Mouse (Mus musculus) liver, embryonic 14.5 days (tissue): ENCODE measurements around the gene Exosc3. TPM values are rescaled to one million over a fixed set of nuclear protein-coding genes. Genes with fewer than 3 reads are reported as not detected.

Experiments
- ATAC-seq: fragments of 200-750 bp; cut with Nextera tagmentation; 2 replicates; pipeline ENCODE4 v1.8.0; 2017; ENCODE audit warnings: moderate number of reproducible peaks, mild to moderate bottlenecking, moderate library complexity; ENCODE audit not compliant: insufficient read depth
- DNase-seq, 3 experiments: peaks; one replicate each; pipeline ENCODE4 v3.0.0-alpha.2; 2012 to 2013; ENCODE audit warnings: low read depth in 3 of 3, low spot score in 3 of 3
- H3K27ac ChIP-seq: fragments of 300-500 bp; sonication (generic); 2 replicates; pipeline ENCODE4 v1.5.1; 2014; ENCODE audit warnings: moderate library complexity, mild to moderate bottlenecking, control low read depth, inconsistent platforms
- H3K27me3 ChIP-seq: fragments of 300-500 bp; sonication (generic); 2 replicates; pipeline ENCODE4 v1.6.1; 2014; ENCODE audit warnings: mild to moderate bottlenecking, low read length, moderate library complexity; ENCODE audit not compliant: control insufficient read depth, insufficient read depth
- H3K36me3 ChIP-seq: fragments of 300-500 bp; sonication (generic); replicated peaks from 2 replicates; pipeline ENCODE4 v1.6.1; 2014; ENCODE audit warnings: low read depth; ENCODE audit not compliant: control insufficient read depth, insufficient read depth
- H3K4me1 ChIP-seq, 2 experiments: fragments of 200-500 bp in 1 of 2; fragments of 300-500 bp in 1 of 2; sonication (generic) in 1 of 2; replicated peaks; 2 replicates each; pipeline ENCODE4 v1.6.1; 2012 to 2014; ENCODE audit warnings: antibody characterized with exemption in 1 of 2, inconsistent platforms in 1 of 2, low read length in 1 of 2; ENCODE audit not compliant: control insufficient read depth in 2 of 2, insufficient read depth in 2 of 2
- H3K4me2 ChIP-seq: fragments of 300-500 bp; sonication (generic); 2 replicates; pipeline ENCODE4 v1.6.1; 2014; ENCODE audit warnings: low read depth, mild to moderate bottlenecking, control low read depth, moderate library complexity
- H3K4me3 ChIP-seq, 2 experiments: fragments of 200-500 bp in 1 of 2; fragments of 300-500 bp in 1 of 2; sonication (generic) in 1 of 2; 2 replicates each; pipeline ENCODE4 v1.5.1; 2012 to 2014; ENCODE audit warnings: low read depth in 2 of 2, low read length in 2 of 2, mild to moderate bottlenecking in 2 of 2, control low read depth in 1 of 2, inconsistent platforms in 1 of 2, moderate library complexity in 1 of 2; ENCODE audit not compliant: insufficient read depth in 1 of 2
- H3K9ac ChIP-seq: fragments of 300-500 bp; sonication (generic); replicated peaks from 2 replicates; pipeline ENCODE4 v1.6.1; 2014; ENCODE audit warnings: mild to moderate bottlenecking, control low read depth, moderate library complexity
- H3K9me3 ChIP-seq: fragments of 300-500 bp; sonication (generic); 2 replicates; pipeline ENCODE4 v1.6.1; 2016; ENCODE audit warnings: low read length, mixed read lengths; ENCODE audit not compliant: control insufficient read depth
- CTCF ChIP-seq: IDR thresholded peaks from 2 replicates; pipeline ENCODE4 v1.5.1; 2016; ENCODE audit warnings: antibody characterized with exemption, low read depth, control low read depth
- EP300 ChIP-seq: IDR thresholded peaks from 2 replicates; pipeline ENCODE4 v1.6.1; 2016; ENCODE audit warnings: antibody characterized with exemption, low read depth
- WGBS: fragments of 180-500 bp; shearing (Covaris S2); extraction: QIAGEN DNeasy Blood & Tissue Kit; methylation state at CpG from one replicate; pipeline ENCODE4 v1.1.7; 2014; ENCODE audit not compliant: insufficient replicate concordance; 5-methylcytosine and 5-hydroxymethylcytosine counted together
- polyA plus RNA-seq, 2 experiments: library from polyadenylated mRNA; depleted of rRNA in 1 of 2; stranded (reverse) in 1 of 2; unstranded in 1 of 2; fragments of >200 nt; fragmentation: Nextera tagmentation in 1 of 2; extraction: Ambion mirVana in 1 of 2; gene quantifications; 2 replicates each; pipeline versions ENCODE4 v1.2.1 to v1.2.3; 2012 to 2014

The Exosc3 gene
- polyA plus RNA-seq, 2 experiments, result 31.6 to 57.2 TPM

GRCm38 (mm10) chr4:45286318-45286717 is 56.2 kb downstream of the Exosc3 start:
- H3K4me3 ChIP-seq, result no peak overlapping the region
- H3K27me3 ChIP-seq, result no peaks in the 10 kb centered on the region; the same call in 1 of the 2 replicates
- no peaks in the 10 kb centered on the region for H3K36me3 ChIP-seq
- no peaks in the 10 kb centered on the region for H3K4me1 ChIP-seq
- H3K9me3 ChIP-seq, result no peaks in the 10 kb centered on the region
- ATAC-seq (no peak), DNase-seq (no peak)
- no peak overlapping the region for H3K4me2 ChIP-seq
- H3K9ac ChIP-seq, result no peak overlapping the region
- H3K27ac ChIP-seq, result no peak overlapping the region
- 34% methylated on average over 3 of the region's 3 CpGs for WGBS
- TF ChIP-seq CTCF (peak; percentile 74), EP300 (no peak)

DNA sequence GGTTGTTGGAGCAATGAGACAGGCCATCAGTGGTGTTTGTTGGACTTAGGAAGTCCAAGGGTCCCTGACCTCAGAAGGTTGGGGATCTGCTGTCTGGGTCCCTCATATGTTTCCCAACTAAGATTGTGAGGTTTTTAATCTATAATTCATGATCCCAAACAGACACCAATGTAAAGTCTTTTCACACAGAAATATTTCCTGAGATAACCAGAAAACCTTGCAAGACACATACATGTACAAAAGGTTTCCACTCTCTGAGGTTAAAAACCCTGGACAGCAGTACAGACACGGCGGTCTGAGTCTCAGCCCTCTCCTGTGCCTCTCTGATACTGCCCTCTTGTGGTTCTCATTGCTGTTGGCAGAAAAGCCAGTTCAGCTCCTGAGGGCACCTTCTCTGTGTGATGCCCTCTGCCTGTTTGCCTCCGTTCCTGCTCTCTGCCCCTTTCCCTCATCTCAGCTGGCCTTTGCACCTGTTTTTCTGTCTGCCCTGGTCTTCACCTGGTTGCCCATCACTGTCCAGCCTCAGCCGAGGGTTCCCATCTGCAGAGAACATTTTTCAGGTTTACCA is 62.5 kb downstream of the Exosc3 start:
- peak; percentile 19 to 30 (median 22) for DNase-seq
- Histone ChIP-seq H3K36me3 (no peaks in the 10 kb centered on the region), H3K9me3 (no peaks in the 10 kb centered on the region), H3K4me3 (no peak overlapping the region), H3K27me3 (no peaks in the 10 kb centered on the region), H3K27ac (no peak overlapping the region), H3K4me2 (no peak overlapping the region), H3K9ac (no peak overlapping the region), H3K4me1 (no peaks in the 10 kb centered on the region)
- WGBS, result 12% methylated on average over 4 of the region's 4 CpGs
- ATAC-seq, result no peak
- no peak for TF ChIP-seq EP300
- peak; percentile 91 for TF ChIP-seq CTCF

- no peaks in the 10 kb centered on the region for H3K4me1 ChIP-seq
- H3K9me3 ChIP-seq, result no peaks in the 10 kb centered on the region
- TF ChIP-seq CTCF (peak; percentile 40), EP300 (no peak)
- no peaks in the 10 kb centered on the region for H3K36me3 ChIP-seq
- no peak overlapping the region for H3K4me2 ChIP-seq
- no peaks in the 10 kb centered on the region for H3K27me3 ChIP-seq
- ATAC-seq, result no peak
- no peak overlapping the region for H3K4me3 ChIP-seq
- H3K27ac ChIP-seq, result no peak overlapping the region
- WGBS, result 52% methylated on average over 8 of the region's 8 CpGs
- H3K9ac ChIP-seq, result no peak overlapping the region
- DNase-seq, result no peak
Observed at GRCm38 (mm10) chr4:45279292-45279691, 63.2 kb downstream of the Exosc3 start.

DNA sequence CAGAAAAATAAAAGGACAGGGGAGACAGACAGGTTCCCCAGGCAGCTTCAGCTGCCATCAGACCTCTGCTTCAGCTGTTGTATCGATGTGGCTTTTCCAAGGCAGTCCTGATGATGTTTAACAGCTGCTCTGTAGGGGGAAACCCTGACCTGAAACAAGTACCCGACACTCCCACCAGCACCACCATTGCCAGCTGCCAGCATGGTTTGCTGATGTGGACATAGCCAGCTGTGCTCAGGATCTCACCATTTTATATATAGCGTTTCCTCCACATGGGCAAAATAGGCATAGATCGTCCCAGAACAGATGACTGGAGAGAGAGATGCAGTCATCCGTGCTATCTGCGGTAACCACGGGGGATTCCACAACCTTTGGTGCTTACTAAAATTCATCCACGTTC is 66.8 kb downstream of the Exosc3 start:
- H3K9ac ChIP-seq, result no peak overlapping the region
- no peak for DNase-seq
- no peaks in the 10 kb centered on the region for H3K9me3 ChIP-seq
- 72% methylated on average over 8 of the region's 8 CpGs for WGBS
- no peak overlapping the region for H3K4me2 ChIP-seq
- H3K4me3 ChIP-seq, result no peak overlapping the region
- no peak overlapping the region for H3K27ac ChIP-seq
- H3K36me3 ChIP-seq, result no peaks in the 10 kb centered on the region
- ATAC-seq, result no peak
- H3K27me3 ChIP-seq, result no peaks in the 10 kb centered on the region
- TF ChIP-seq CTCF, result no peak
- no peak for TF ChIP-seq EP300
- H3K4me1 ChIP-seq, result no peaks in the 10 kb centered on the region

DNA sequence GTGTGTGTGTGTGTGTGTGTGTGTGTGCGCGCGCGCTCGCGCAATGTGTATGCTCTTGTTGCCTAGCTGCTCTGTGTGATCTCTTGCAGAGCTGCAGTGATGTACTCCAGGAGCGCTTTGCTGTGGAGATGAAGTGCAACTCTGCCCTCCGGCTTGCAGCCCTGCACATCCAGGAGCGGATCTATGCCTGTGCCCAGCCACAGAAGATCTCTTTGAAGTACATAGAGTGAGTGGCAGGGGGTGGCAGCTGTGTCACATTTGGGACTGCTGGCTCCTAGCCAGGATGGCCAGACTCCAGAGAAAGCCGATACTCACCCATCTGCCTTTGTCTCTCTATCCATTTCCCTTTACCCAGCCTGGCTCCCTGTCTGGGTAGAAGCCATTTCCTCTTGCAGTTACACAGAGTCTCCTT is 71.5 kb downstream of the Exosc3 start:
- H3K27ac ChIP-seq, result no peak overlapping the region
- TF ChIP-seq CTCF, result no peak
- DNase-seq, result no peak
- no peak overlapping the region for H3K9ac ChIP-seq
- H3K9me3 ChIP-seq, result no peaks in the 10 kb centered on the region
- H3K4me2 ChIP-seq, result no peak overlapping the region
- no peaks in the 10 kb centered on the region for H3K27me3 ChIP-seq
- no peak for ATAC-seq
- no peak overlapping the region for H3K4me3 ChIP-seq
- H3K4me1 ChIP-seq, result peaks cover 9 to 23% of the 10 kb centered on the region in 2 experiments; a peak in 3 of 4 replicates
- 75% methylated on average over 10 of the region's 10 CpGs for WGBS
- H3K36me3 ChIP-seq, result no peaks in the 10 kb centered on the region
